Comparison of ENCODE assay signal across 8 mouse cellular contexts in genomic region chr1:95451755-95452154, GRCm38 (mm10).
DNase-seq lines count a peak whose midpoint lies in the region; ATAC-seq and TF ChIP-seq lines count a peak whose summit lies in the region.
"Not testable (repeated sequence)": the region's sequence is repeated elsewhere in the genome, so short reads cannot be mapped to it uniquely, and the experiment has no call there.

No protein-coding gene starts in this region.

- DNase-seq in embryo, embryonic 10 days (ENCODE audit: low spot score): peak; percentile 87
- peak; percentile 63 for DNase-seq in gastrocnemius, adult 2 months
- DNase-seq in hindbrain, postnatal 0 days (ENCODE audit: low spot score): peak; percentile 62
- DNase-seq in left cerebral cortex, adult 11 months (ENCODE audit: low spot score): peak; percentile 63
- DNase-seq in lung, postnatal 10 days: peak; percentile 57
- peak; percentile 80 for DNase-seq in right cerebral cortex, adult 18-20 months
- DNase-seq in urinary bladder, adult 18-20 months (ENCODE audit: low spot score in 2 of 2): peak; percentile 3 to 32

- not testable (repeated sequence) for H3K9me3 ChIP-seq in hindbrain, postnatal 0 days (ENCODE audit: low read length)

- H3K4me1 ChIP-seq in hindbrain, postnatal 0 days (ENCODE audit: insufficient read depth, low read length): not testable (repeated sequence)

- TF ChIP-seq CTCF in gastrocnemius, adult 2 months (IDR thresholded peaks at IDR 0.05); hindbrain, postnatal 0 days (IDR thresholded peaks at IDR 0.05; ENCODE audit: low read depth): not testable (repeated sequence)

- H3K4me3 ChIP-seq in gastrocnemius, adult 2 months; hindbrain, postnatal 0 days (ENCODE audit: low read length): not testable (repeated sequence)

- peak overlapping the region; percentile 57 for H3K27ac ChIP-seq in gastrocnemius, adult 2 months
- H3K27ac ChIP-seq in hindbrain, postnatal 0 days: not testable (repeated sequence)

- WGBS in hindbrain, postnatal 0 days: 80% methylated on average over 6 of the region's 6 CpGs

- H3K4me2 ChIP-seq in hindbrain, postnatal 0 days (ENCODE audit: low read depth, low read length): not testable (repeated sequence)

- not testable (repeated sequence) for H3K36me3 ChIP-seq in hindbrain, postnatal 0 days (ENCODE audit: insufficient read depth, low read length)

- intact Hi-C loops in gastrocnemius, adult 2 months (cut with DNase I): loop anchor here (5.0 kb wide), 1 partner anchor 216 kb away; the partner anchor contains the start of gene St8sia4

- peak; percentile 61 for ATAC-seq in activated CD4-positive, CD25-positive, alpha-beta regulatory T cell, adult 4 months
- ATAC-seq in hindbrain, postnatal 0 days: peak; percentile 66; the same call in 1 of the 2 replicates

- H3K9ac ChIP-seq in hindbrain, postnatal 0 days (replicated peaks; ENCODE audit: low read length): not testable (repeated sequence)

- not testable (repeated sequence) for H3K27me3 ChIP-seq in hindbrain, postnatal 0 days (ENCODE audit: insufficient read depth, low read length)

Comparison
In these comparisons a context has a peak if more than half of its experiments do, and no peak if none do; other contexts are left out.
1. DNase-seq: peak in every context shown above with its lines; median percentile 87 in embryo, embryonic 10 days; 80 in right cerebral cortex, adult 18-20 months; 63 in gastrocnemius, adult 2 months; 63 in left cerebral cortex, adult 11 months; 62 in hindbrain, postnatal 0 days; 57 in lung, postnatal 10 days; 18 in urinary bladder, adult 18-20 months.